Mouse (Mus musculus) hindbrain, embryonic 12.5 days (tissue): ENCODE measurements around the gene Ackr2. TPM values are rescaled to one million over a fixed set of nuclear protein-coding genes. Genes with fewer than 3 reads are reported as not detected.

Experiments used
- ATAC-seq: fragments of 200-750 bp; cut with Nextera tagmentation; 2 replicates; pipeline ENCODE4 v1.8.0; 2017; ENCODE audit warnings: moderate TSS enrichment; ENCODE audit not compliant: low FRiP score
- H3K27ac ChIP-seq: fragments of 300-500 bp; sonication (generic); 2 replicates; pipeline ENCODE4 v1.5.1; 2016; ENCODE audit warnings: mild to moderate bottlenecking
- H3K27me3 ChIP-seq: fragments of 300-500 bp; sonication (generic); 2 replicates; pipeline ENCODE4 v1.6.1; 2016; ENCODE audit warnings: mild to moderate bottlenecking
- H3K36me3 ChIP-seq: fragments of 300-500 bp; sonication (generic); 2 replicates; pipeline ENCODE4 v1.6.1; 2016; ENCODE audit warnings: mild to moderate bottlenecking
- H3K4me1 ChIP-seq: fragments of 300-500 bp; sonication (generic); 2 replicates; pipeline ENCODE4 v1.6.1; 2016
- H3K4me2 ChIP-seq: fragments of 300-500 bp; sonication (generic); replicated peaks from 2 replicates; pipeline ENCODE4 v1.6.1; 2016; ENCODE audit warnings: mild to moderate bottlenecking
- H3K4me3 ChIP-seq: fragments of 300-500 bp; sonication (generic); 2 replicates; pipeline ENCODE4 v1.5.1; 2016; ENCODE audit warnings: mild to moderate bottlenecking
- H3K9ac ChIP-seq: fragments of 300-500 bp; sonication (generic); 2 replicates; pipeline ENCODE4 v1.6.1; 2016; ENCODE audit warnings: mild to moderate bottlenecking, moderate library complexity
- H3K9me3 ChIP-seq: fragments of 300-500 bp; sonication (generic); replicated peaks from 2 replicates; pipeline ENCODE4 v1.6.1; 2016; ENCODE audit warnings: mild to moderate bottlenecking
- WGBS: fragments of 180-500 bp; shearing (Covaris S2); methylation state at CpG from one replicate; pipeline ENCODE4 v1.1.7; 2016; 5-methylcytosine and 5-hydroxymethylcytosine counted together
- polyA plus RNA-seq: library from polyadenylated mRNA; unstranded; fragments of >200 nt; fragmentation: Nextera tagmentation; extraction: Ambion mirVana; gene quantifications from 2 replicates; pipeline ENCODE4 v1.2.1, GENCODE M21; 2016

The Ackr2 gene
- polyA plus RNA-seq, 1 experiment from 2014 or later, result 1.2 TPM

DNA sequence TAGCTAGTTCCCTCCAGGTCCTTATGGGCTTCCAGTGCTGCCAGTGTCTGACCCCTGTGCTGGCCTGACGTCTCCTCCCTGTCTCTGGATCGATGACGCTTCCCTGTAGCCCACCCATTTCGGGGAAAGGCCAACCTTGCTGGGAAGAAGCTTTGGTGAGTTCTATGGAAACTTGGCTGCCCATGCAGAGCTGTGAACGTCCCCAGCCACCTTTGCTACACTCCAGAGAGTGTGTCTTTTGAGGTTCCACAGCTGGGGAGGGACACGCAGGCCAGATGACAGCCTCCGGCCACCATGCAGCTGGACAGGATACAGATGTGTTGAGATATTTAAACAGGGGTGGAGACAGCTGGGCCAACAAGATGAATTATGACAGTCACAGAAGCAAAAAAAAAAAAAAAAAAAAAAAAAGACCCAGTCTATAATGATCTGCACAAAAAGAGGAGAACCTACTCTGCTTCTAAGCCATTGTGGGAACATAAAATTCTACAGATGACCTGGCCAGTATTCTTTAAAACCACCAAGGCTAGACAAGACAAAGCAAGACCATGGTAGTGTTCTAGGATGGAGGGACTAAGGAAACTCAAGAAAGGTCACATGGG lies 2.7 kb upstream of the Ackr2 start:
- Histone ChIP-seq H3K27ac (no peak overlapping the region), H3K27me3 (no peaks in the 10 kb centered on the region), H3K36me3 (no peaks in the 10 kb centered on the region), H3K4me2 (no peak overlapping the region), H3K9me3 (no peaks in the 10 kb centered on the region), H3K4me3 (no peak overlapping the region), H3K9ac (no peak overlapping the region), H3K4me1 (peaks cover 4% of the 10 kb centered on the region)
- WGBS, result 79% methylated on average over 7 of the region's 7 CpGs
- no peak for ATAC-seq

DNA sequence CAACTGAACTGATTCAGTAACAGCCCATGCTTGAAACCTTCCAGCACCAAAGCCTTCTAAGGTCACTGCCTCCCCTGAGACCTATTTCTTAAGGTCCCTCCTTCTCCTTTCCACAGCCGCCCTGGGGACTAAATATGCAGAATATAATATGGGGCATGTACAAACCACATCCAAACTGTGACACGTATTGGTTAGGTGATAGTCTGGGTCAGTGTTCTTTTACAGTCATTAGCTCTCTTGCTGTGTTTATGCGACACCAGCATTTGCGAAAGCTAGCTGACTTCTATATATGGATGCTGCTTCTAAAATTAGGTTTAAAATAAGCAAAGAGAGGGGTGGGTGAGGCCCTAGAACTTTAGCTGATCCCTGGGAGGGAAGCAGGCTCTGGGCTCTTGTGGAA lies 1.3 kb upstream of the Ackr2 start:
- 86% methylated on average over 4 of the region's 4 CpGs for WGBS
- Histone ChIP-seq H3K4me2 (no peak overlapping the region), H3K9ac (no peak overlapping the region), H3K27ac (no peak overlapping the region), H3K27me3 (no peaks in the 10 kb centered on the region), H3K36me3 (no peaks in the 10 kb centered on the region), H3K4me1 (no peaks in the 10 kb centered on the region), H3K4me3 (no peak overlapping the region), H3K9me3 (no peaks in the 10 kb centered on the region)
- no peak for ATAC-seq

DNA sequence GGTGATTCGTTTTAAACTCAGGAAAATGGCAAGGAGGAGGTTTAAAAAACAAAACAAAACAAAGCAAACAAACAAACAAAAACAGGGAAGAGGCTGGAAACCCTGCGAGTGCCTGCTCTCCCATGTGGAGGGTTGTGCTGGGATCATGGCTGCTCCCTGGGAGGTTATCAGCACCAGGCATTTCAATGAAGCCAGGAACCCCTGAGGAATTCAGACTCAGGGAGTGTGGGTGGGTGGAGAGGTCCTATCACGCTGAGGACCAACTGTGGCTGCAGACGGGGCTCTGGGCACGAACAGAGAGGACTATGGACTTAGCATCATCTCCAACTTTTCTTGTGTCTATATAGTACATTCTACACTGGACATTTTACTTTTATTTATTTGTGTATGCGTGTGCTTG lies 1.2 kb downstream of the Ackr2 start:
- Histone ChIP-seq H3K27me3 (no peaks in the 10 kb centered on the region), H3K9me3 (no peaks in the 10 kb centered on the region), H3K36me3 (no peaks in the 10 kb centered on the region), H3K4me2 (no peak overlapping the region), H3K9ac (no peak overlapping the region), H3K27ac (no peak overlapping the region), H3K4me1 (no peaks in the 10 kb centered on the region), H3K4me3 (no peak overlapping the region)
- no peak for ATAC-seq
- 69% methylated on average over 6 of the region's 6 CpGs for WGBS

DNA sequence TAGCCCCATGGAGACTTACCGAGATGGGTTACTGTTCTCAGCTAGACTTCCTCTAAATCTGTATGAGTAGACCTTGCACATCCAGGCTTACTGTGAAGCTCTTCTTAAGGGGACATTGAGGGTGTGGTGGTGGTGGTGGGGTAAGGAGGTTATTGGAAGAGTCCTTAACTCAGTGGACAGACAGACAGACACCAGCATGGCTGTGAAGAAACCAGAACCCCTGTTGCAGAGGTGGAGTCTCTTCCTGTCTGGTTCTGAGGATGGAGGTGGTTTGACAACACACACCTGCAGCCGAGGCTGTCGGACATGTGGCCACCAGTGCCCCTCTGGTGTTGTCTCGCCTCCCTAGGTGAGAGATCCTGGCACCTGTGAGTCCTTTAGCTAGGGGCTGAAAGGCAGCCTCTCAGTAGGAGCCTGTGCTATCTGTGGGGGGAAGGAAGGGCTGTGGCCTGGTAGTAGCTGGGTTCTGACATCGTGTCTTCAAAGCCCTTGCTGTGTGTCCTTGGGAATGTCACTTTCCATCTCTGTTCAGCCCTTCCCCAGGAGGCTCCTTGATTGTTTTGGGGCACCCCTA lies 2.2 kb downstream of the Ackr2 start:
- no peak overlapping the region for H3K27ac ChIP-seq
- no peaks in the 10 kb centered on the region for H3K27me3 ChIP-seq
- WGBS, result 89% methylated on average over 5 of the region's 5 CpGs
- no peak overlapping the region for H3K9ac ChIP-seq
- no peaks in the 10 kb centered on the region for H3K9me3 ChIP-seq
- H3K4me1 ChIP-seq, result no peaks in the 10 kb centered on the region
- no peak overlapping the region for H3K4me2 ChIP-seq
- no peaks in the 10 kb centered on the region for H3K36me3 ChIP-seq
- ATAC-seq, result no peak
- H3K4me3 ChIP-seq, result no peak overlapping the region

DNA sequence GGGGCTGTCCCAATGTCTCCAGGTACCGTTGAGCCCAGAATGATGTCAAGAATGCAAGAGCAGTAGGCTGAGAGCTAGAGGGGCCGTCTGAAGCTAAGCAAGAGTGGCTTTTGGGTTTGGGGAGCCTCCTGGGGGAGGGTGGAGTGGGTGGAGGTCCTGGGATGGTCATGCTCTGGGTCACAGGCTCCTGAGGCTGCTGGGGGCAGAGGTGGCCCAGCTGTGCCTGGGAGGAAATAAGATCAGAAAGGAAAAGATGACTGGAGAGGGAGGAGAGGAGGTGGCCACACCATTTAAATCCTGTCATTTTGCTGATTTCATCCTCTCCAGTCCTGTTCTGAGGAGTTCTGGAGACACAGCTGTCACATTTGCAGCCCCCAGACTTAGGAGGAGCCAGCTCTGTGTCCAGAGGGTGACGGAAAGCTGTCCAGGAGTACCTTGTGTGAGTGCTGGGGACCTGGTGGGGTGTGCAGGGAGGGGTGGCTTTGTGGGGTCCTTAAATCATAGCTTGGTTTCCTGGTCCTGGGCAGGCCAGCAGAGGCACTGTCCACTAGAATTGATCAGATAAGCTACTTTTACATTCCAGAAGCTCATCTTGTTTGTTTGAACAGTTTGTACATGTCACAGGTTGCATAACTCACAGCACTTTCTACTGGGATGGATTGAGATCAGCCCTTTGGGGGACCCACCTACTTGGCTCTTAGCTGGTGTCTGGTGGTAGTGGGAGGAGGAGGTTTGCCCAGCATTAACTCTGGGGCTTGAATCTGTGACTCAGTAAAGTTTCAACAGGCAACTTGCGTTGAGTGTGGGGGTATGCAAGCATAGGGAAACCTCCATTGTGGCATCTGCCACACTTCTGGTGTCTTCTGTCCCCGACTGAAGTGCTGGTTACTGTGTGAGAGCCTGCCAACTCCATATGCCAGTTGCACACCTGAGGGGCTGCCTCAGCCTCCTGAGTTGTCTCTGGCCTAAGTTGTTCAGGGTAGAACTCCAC lies 3.9 kb downstream of the Ackr2 start:
- Histone ChIP-seq H3K27ac (no peak overlapping the region), H3K9ac (no peak overlapping the region; the same call in 1 of the 2 replicates), H3K4me2 (no peak overlapping the region), H3K36me3 (no peaks in the 10 kb centered on the region), H3K4me1 (no peaks in the 10 kb centered on the region), H3K9me3 (no peaks in the 10 kb centered on the region), H3K4me3 (no peak overlapping the region), H3K27me3 (no peaks in the 10 kb centered on the region)
- ATAC-seq, result no peak
- WGBS, result 74% methylated on average over 5 of the region's 5 CpGs

DNA sequence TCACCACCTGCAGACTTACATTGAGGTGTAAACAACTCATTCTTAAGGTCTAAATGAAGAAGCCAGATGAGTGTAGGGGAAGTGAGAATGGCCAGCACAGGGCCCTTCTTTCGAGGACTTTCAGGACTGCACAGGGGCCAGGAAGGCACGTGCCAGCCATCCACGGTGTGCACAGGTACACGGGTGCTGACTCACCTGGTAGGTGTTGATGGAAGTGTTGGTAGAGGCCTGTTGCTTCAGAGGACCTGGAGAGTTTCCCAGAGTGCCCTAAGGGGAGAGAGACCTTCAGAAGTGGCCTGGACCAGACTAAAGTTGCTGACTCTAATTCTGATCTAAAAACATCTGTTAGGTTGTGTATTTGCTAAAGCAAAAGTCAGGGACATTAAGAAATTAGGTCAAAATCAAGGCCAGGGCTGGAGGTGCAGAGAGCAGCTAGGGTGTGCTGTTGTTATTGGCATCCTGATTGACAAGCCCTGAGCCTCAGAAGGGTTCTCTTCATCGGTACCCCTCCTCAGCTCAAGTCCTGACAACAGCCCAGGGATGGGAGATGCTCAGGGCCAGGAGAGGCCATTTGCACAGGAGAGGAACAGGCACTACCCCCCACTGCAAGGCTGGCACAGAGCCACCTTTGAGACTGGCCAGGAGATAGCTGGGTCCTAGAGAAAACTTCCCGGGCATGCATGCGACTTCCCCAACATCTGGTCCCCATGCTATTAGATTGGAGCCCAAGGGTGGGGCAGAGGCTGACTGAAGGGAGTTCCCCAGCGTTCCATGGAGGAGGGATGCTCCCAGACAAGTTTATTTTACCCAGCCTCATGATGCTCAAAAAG lies 5.5 kb downstream of the Ackr2 start:
- no peaks in the 10 kb centered on the region for H3K9me3 ChIP-seq
- WGBS, result 76% methylated on average over 8 of the region's 8 CpGs
- no peaks in the 10 kb centered on the region for H3K27me3 ChIP-seq
- no peak overlapping the region for H3K9ac ChIP-seq
- H3K27ac ChIP-seq, result no peak overlapping the region
- no peak for ATAC-seq
- no peak overlapping the region for H3K4me2 ChIP-seq
- H3K4me3 ChIP-seq, result no peak overlapping the region
- H3K4me1 ChIP-seq, result no peaks in the 10 kb centered on the region
- no peaks in the 10 kb centered on the region for H3K36me3 ChIP-seq

DNA sequence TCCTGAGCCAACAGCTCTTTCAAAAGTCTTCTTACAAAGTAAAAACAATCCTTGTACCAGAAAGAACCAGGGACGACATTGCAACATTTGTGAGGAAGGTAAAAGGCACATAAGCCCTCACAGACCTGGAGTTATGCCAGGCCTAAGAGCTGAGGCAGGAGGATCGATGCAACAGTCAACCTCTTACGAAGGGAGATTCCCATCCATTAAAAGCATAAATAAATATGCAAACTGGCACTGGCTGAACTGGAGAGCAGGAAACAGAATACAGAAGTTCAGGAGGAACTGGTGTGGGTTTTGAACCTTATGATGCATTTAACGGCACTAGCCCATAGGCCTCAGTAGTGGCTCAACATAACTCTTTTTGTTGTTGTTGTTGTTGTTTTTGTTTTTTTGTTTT lies 6.2 kb downstream of the Ackr2 start:
- WGBS, result 90% methylated on average over 4 of the region's 4 CpGs
- ATAC-seq, result no peak

DNA sequence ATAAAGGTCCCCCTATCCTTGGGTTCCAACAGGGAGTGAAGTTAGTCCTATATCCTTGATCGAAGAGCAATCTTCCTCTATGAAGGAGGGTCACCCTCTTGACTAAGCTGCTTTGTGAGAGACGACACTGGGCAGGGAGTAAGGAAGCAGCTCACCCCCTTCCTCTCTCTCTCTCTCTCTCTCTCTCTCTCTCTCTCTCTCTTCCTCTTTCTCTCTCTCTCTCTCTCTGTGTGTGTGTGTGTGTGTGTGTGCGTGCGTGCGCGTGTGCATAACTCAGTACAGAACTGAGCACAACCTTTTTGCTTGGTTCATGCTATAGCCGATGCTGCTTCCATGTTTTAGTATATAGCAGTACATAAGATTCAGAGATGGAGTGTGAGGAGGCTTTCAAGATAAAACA lies 6.8 kb downstream of the Ackr2 start:
- Histone ChIP-seq H3K9ac (no peak overlapping the region), H3K36me3 (no peaks in the 10 kb centered on the region), H3K4me2 (no peak overlapping the region), H3K9me3 (no peaks in the 10 kb centered on the region), H3K4me3 (no peak overlapping the region), H3K4me1 (no peaks in the 10 kb centered on the region), H3K27ac (no peak overlapping the region), H3K27me3 (no peaks in the 10 kb centered on the region)
- no peak for ATAC-seq
- WGBS, result 92% methylated on average over 7 of the region's 7 CpGs

More for the DNA sequence above, 6.2 kb downstream of the Ackr2 start:
- no peak overlapping the region for H3K9ac ChIP-seq
- no peaks in the 10 kb centered on the region for H3K9me3 ChIP-seq
- H3K4me1 ChIP-seq, result no peaks in the 10 kb centered on the region
- no peaks in the 10 kb centered on the region for H3K27me3 ChIP-seq
- H3K27ac ChIP-seq, result no peak overlapping the region
- no peaks in the 10 kb centered on the region for H3K36me3 ChIP-seq
- H3K4me3 ChIP-seq, result no peak overlapping the region
- no peak overlapping the region for H3K4me2 ChIP-seq

DNA sequence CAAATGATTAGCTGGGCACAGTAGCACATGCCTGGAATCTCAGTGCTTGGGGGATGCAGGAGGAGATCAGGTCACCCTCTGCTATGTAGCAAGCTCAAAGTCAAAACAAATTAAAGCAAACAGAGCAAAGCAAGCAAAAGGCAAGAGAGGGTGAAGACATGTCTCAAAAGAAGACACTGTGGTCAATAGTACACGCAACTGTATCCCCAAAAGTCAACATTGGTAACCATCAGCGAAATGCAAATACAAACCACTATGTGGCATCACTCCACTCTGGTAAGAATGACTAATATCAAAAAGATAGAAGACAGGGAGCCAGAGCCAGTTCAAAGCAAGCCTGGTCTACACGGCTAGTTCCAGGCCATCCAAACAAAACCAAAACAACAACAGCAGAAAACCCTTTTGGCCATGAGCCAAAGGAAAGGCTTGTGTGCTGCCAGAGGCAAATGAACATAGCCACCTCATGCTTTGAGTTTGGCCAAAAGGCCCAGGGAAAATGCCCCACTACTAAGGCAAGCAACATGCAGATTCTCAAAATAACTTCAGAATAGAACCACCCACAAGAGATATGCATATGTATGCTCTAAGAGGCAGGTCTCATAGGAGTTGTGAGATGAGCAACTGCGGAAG lies 7.5 kb downstream of the Ackr2 start:
- Histone ChIP-seq H3K27ac (no peak overlapping the region), H3K4me1 (no peaks in the 10 kb centered on the region), H3K36me3 (no peaks in the 10 kb centered on the region), H3K27me3 (no peaks in the 10 kb centered on the region), H3K4me3 (no peak overlapping the region), H3K9me3 (no peaks in the 10 kb centered on the region), H3K9ac (no peak overlapping the region), H3K4me2 (no peak overlapping the region)
- 87% methylated on average over 4 of the region's 4 CpGs for WGBS
- ATAC-seq, result no peak

DNA sequence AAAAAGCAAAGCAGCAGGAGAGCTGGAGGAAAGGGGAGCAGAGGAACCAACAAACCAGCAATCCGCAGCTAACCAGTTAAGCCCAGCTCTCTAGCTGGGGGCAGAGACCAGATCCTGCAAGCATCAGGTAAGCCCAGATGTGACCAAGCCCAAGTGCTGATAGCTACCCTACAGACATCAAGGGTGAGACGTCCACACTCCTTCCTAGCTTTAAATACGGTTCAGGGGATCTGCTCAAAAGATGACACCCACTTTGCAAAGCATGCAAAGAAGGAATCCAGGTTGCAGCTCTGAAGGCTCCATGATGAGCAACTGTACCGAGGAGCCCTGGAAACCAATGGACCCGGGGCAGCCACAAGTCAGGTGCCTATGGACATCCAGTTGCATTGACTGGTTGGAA lies 8.3 kb downstream of the Ackr2 start:
- H3K4me3 ChIP-seq, result no peak overlapping the region
- ATAC-seq, result no peak
- no peaks in the 10 kb centered on the region for H3K4me1 ChIP-seq
- no peaks in the 10 kb centered on the region for H3K36me3 ChIP-seq
- no peak overlapping the region for H3K4me2 ChIP-seq
- H3K27ac ChIP-seq, result no peak overlapping the region
- H3K9ac ChIP-seq, result no peak overlapping the region
- H3K27me3 ChIP-seq, result no peaks in the 10 kb centered on the region
- WGBS, result 85% methylated on average over 5 of the region's 5 CpGs
- H3K9me3 ChIP-seq, result no peaks in the 10 kb centered on the region

DNA sequence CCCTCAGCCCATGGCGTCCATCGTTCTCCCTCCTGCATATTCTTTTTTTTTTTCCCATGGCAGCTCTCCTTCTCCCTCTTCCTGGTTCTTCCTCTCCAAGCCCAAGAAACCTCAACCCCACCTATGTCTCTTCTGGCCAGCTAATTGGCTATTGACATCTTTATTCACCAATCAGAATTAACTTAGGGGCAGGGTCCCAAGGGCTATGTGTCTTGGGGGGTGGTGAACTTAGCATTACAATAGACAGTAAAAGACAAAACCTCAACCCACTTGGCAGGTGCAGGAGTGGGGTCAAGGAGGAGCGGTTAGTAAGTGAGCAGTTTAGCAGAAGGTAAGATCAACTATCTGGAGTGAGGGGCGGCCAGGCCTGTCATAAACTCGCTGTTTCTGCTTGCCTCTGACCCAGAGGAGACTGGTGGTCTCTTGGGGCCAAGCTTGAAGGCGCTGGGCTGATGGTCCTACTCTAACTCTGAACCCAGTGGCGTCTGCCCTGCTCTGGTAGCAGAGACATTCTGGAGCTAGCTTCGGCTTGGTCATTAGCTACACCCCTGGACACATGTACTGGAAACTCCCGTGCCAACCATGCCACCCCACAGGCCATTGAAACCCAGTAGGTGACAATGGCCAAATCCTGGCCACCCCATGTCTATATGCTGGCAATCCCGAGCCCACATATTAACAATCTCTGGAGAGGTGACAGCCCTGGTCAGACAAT lies 9.4 kb downstream of the Ackr2 start:
- Histone ChIP-seq H3K27ac (no peak overlapping the region), H3K4me3 (no peak overlapping the region), H3K36me3 (no peaks in the 10 kb centered on the region), H3K4me1 (no peaks in the 10 kb centered on the region), H3K9ac (no peak overlapping the region), H3K9me3 (no peaks in the 10 kb centered on the region), H3K4me2 (no peak overlapping the region), H3K27me3 (no peaks in the 10 kb centered on the region)
- WGBS, result 69% methylated on average over 10 of the region's 10 CpGs
- no peak for ATAC-seq
